Mouse (Mus musculus): Measurements from ENCODE around the gene Fstl3. TPM values are rescaled to one million over a fixed set of nuclear protein-coding genes. Genes with fewer than 3 reads are reported as not detected.
A peak's percentile ranks its signal among the peaks of the same experiment; 100 is the strongest.
"Not testable (repeated sequence)": the region's sequence is repeated elsewhere in the genome, so short reads cannot be mapped to it uniquely, and the experiment has no call there.

Gene Fstl3
- polyA plus RNA-seq, 1 experiment from 2014 or later, result 20.5 TPM

- Histone ChIP-seq H3K9ac (no peak overlapping the region), H3K4me1 (peaks cover 12% of the 10 kb centered on the region), H3K27ac (no peak overlapping the region), H3K9me3 (peaks cover 15% of the 10 kb centered on the region), H3K27me3 (no peaks in the 10 kb centered on the region), H3K4me2 (no peak overlapping the region), H3K36me3 (peaks cover 56% of the 10 kb centered on the region), H3K4me3 (no peak overlapping the region)
- WGBS, result 91% methylated on average over 15 of the region's 15 CpGs
- ATAC-seq (ENCODE audit: borderline replicate concordance, extremely low read depth, low FRiP score, low TSS enrichment), result no peak
These were observed 33.3 kb upstream of the Fstl3 start for GRCm38 (mm10) chr10:79743650-79744365.

GRCm38 (mm10) chr10:79745411-79745810 lies 31.7 kb upstream of the Fstl3 start:
- Histone ChIP-seq H3K27me3 (no peaks in the 10 kb centered on the region), H3K9me3 (no peaks in the 10 kb centered on the region), H3K4me3 (peak overlapping the region; percentile 66; the same call in 1 of the 2 replicates), H3K27ac (no peak overlapping the region), H3K4me1 (peaks cover 12% of the 10 kb centered on the region), H3K9ac (no peak overlapping the region), H3K36me3 (peaks cover 40% of the 10 kb centered on the region), H3K4me2 (peak overlapping the region; percentile 65)
- ATAC-seq (ENCODE audit: borderline replicate concordance, extremely low read depth, low FRiP score, low TSS enrichment), result no peak
- 87% methylated on average over 3 of the region's 3 CpGs for WGBS

GRCm38 (mm10) chr10:79745898-79746773 lies 30.9 kb upstream of the Fstl3 start, which contains the start of gene Polrmt:
Gene Polrmt, minus strand, starts transcription at chr10:79746581.
- Histone ChIP-seq H3K36me3 (peaks cover 33% of the 10 kb centered on the region), H3K4me2 (peak within 1 kb of the TSS; percentile 65), H3K9ac (peak within 1 kb of the TSS; percentile 59), H3K9me3 (no peaks in the 10 kb centered on the region), H3K27me3 (no peaks in the 10 kb centered on the region), H3K4me3 (peak within 1 kb of the TSS; percentile 66), H3K4me1 (peaks cover 12% of the 10 kb centered on the region), H3K27ac (no peak within 1 kb of the TSS)
- WGBS, result 2% methylated on average over 38 of the region's 38 CpGs
- ATAC-seq (ENCODE audit: borderline replicate concordance, extremely low read depth, low FRiP score, low TSS enrichment), result peak; percentile 96

GRCm38 (mm10) chr10:79746774-79747151 lies 30.3 kb upstream of the Fstl3 start:
- no peaks in the 10 kb centered on the region for H3K9me3 ChIP-seq
- peak overlapping the region; percentile 13; the same call in 1 of the 2 replicates for H3K9ac ChIP-seq
- no peak overlapping the region for H3K27ac ChIP-seq
- H3K4me2 ChIP-seq, result peak overlapping the region; percentile 65
- 19% methylated on average over 6 of the region's 6 CpGs for WGBS
- ATAC-seq (ENCODE audit: borderline replicate concordance, extremely low read depth, low FRiP score, low TSS enrichment), result peak; percentile 60
- peaks cover 26% of the 10 kb centered on the region for H3K36me3 ChIP-seq
- no peaks in the 10 kb centered on the region for H3K27me3 ChIP-seq
- peak overlapping the region; percentile 66 for H3K4me3 ChIP-seq
- peaks cover 12% of the 10 kb centered on the region for H3K4me1 ChIP-seq

- no peak overlapping the region for H3K4me2 ChIP-seq
- peaks cover 12% of the 10 kb centered on the region for H3K4me1 ChIP-seq
- no peak overlapping the region for H3K4me3 ChIP-seq
- H3K9me3 ChIP-seq, result no peaks in the 10 kb centered on the region
- ATAC-seq (ENCODE audit: borderline replicate concordance, extremely low read depth, low FRiP score, low TSS enrichment), result no peak
- H3K36me3 ChIP-seq, result peaks cover 10% of the 10 kb centered on the region
- 72% methylated on average over 6 of the region's 6 CpGs for WGBS
- no peak overlapping the region for H3K27ac ChIP-seq
- H3K27me3 ChIP-seq, result no peaks in the 10 kb centered on the region
- H3K9ac ChIP-seq, result no peak overlapping the region
These were observed 28.6 kb upstream of the Fstl3 start for GRCm38 (mm10) chr10:79748496-79748895.

GRCm38 (mm10) chr10:79754856-79755516 lies 22.1 kb upstream of the Fstl3 start, which contains the start of gene Fgf22:
Gene Fgf22, plus strand, starts transcription at chr10:79755076.
- no peak within 1 kb of the TSS for H3K27ac ChIP-seq
- 1% methylated on average over 36 of the region's 36 CpGs for WGBS
- H3K36me3 ChIP-seq, result peaks cover 36% of the 10 kb centered on the region
- H3K4me1 ChIP-seq, result 0 out of 2 replicates have a peak, but pooled peaks cover 5% of the 10 kb centered on the region
- H3K4me3 ChIP-seq, result peak within 1 kb of the TSS; percentile 22
- peak within 1 kb of the TSS; percentile 56 for H3K4me2 ChIP-seq
- H3K9ac ChIP-seq, result 0 out of 2 replicates have a peak within 1 kb of the TSS, but pooled peaks have one; percentile 13
- no peaks in the 10 kb centered on the region for H3K27me3 ChIP-seq
- peak; percentile 81; the same call in 1 of the 2 replicates for ATAC-seq (ENCODE audit: borderline replicate concordance, extremely low read depth, low FRiP score, low TSS enrichment)
- H3K9me3 ChIP-seq, result no peaks in the 10 kb centered on the region

GRCm38 (mm10) chr10:79755854-79756253 lies 21.2 kb upstream of the Fstl3 start:
- Histone ChIP-seq H3K4me1 (0 out of 2 replicates have a peak, but pooled peaks cover 5% of the 10 kb centered on the region), H3K27ac (no peak overlapping the region), H3K4me3 (no peak overlapping the region), H3K9me3 (no peaks in the 10 kb centered on the region), H3K27me3 (no peaks in the 10 kb centered on the region), H3K4me2 (no peak overlapping the region), H3K36me3 (peaks cover 44% of the 10 kb centered on the region), H3K9ac (no peak overlapping the region)
- WGBS, result 86% methylated on average over 3 of the region's 3 CpGs
- no peak for ATAC-seq (ENCODE audit: borderline replicate concordance, extremely low read depth, low FRiP score, low TSS enrichment)

GRCm38 (mm10) chr10:79756660-79757059 lies 20.4 kb upstream of the Fstl3 start:
- Histone ChIP-seq H3K9me3 (no peaks in the 10 kb centered on the region), H3K9ac (no peak overlapping the region), H3K27ac (no peak overlapping the region), H3K4me3 (no peak overlapping the region), H3K4me1 (0 out of 2 replicates have a peak, but pooled peaks cover 5% of the 10 kb centered on the region), H3K4me2 (no peak overlapping the region), H3K36me3 (peaks cover 52% of the 10 kb centered on the region), H3K27me3 (no peaks in the 10 kb centered on the region)
- 81% methylated on average over 24 of the region's 24 CpGs for WGBS
- ATAC-seq (ENCODE audit: borderline replicate concordance, extremely low read depth, low FRiP score, low TSS enrichment), result no peak

- Histone ChIP-seq H3K36me3 (peaks cover 61% of the 10 kb centered on the region), H3K4me1 (peaks cover 14% of the 10 kb centered on the region)
- not testable (repeated sequence) for H3K4me3 ChIP-seq; H3K4me2 ChIP-seq; H3K27ac ChIP-seq; H3K9me3 ChIP-seq; ATAC-seq (ENCODE audit: borderline replicate concordance, extremely low read depth, low FRiP score, low TSS enrichment); H3K9ac ChIP-seq; H3K27me3 ChIP-seq
- 93% methylated on average over 1 of the region's 1 CpGs for WGBS
These were observed 17.4 kb upstream of the Fstl3 start for GRCm38 (mm10) chr10:79759675-79760074.

- 90% methylated on average over 11 of the region's 11 CpGs for WGBS
- H3K36me3 ChIP-seq, result peaks cover 61% of the 10 kb centered on the region
- H3K9ac ChIP-seq, result no peak overlapping the region
- no peak overlapping the region for H3K4me3 ChIP-seq
- H3K27me3 ChIP-seq, result no peaks in the 10 kb centered on the region
- no peak overlapping the region for H3K27ac ChIP-seq
- no peak for ATAC-seq (ENCODE audit: borderline replicate concordance, extremely low read depth, low FRiP score, low TSS enrichment)
- H3K4me1 ChIP-seq, result peaks cover 19% of the 10 kb centered on the region
- H3K9me3 ChIP-seq, result no peaks in the 10 kb centered on the region
- H3K4me2 ChIP-seq, result no peak overlapping the region
These were observed 16.4 kb upstream of the Fstl3 start for GRCm38 (mm10) chr10:79760603-79761143.

GRCm38 (mm10) chr10:79762875-79763274 lies 14.2 kb upstream of the Fstl3 start:
- 83% methylated on average over 3 of the region's 3 CpGs for WGBS
- Histone ChIP-seq H3K4me1 (peaks cover 29% of the 10 kb centered on the region), H3K9me3 (no peaks in the 10 kb centered on the region), H3K9ac (no peak overlapping the region), H3K36me3 (peaks cover 43% of the 10 kb centered on the region), H3K27me3 (no peaks in the 10 kb centered on the region), H3K4me2 (no peak overlapping the region), H3K4me3 (no peak overlapping the region), H3K27ac (no peak overlapping the region)
- ATAC-seq (ENCODE audit: borderline replicate concordance, extremely low read depth, low FRiP score, low TSS enrichment), result no peak
